Mouse (Mus musculus) CH12.LX (cell line): ENCODE results near the gene Crybb1. TPM values are rescaled to one million over a fixed set of nuclear protein-coding genes. Genes with fewer than 3 reads are reported as not detected.

Source experiments
- DNase-seq: peaks from one replicate; pipeline ENCODE4 v3.0.0-alpha.2; 2013; ENCODE audit errors: extremely low read depth
- H3K27ac ChIP-seq: 2 replicates; pipeline ENCODE4 v1.5.1; 2012; ENCODE audit warnings: low read depth, mild to moderate bottlenecking, control low read depth, moderate library complexity; ENCODE audit not compliant: insufficient read depth
- H3K27me3 ChIP-seq: replicated peaks from 2 replicates; pipeline ENCODE3; 2012; ENCODE audit warnings: inconsistent platforms
- H3K36me3 ChIP-seq, 2 experiments: replicated peaks in 1 of 2; 2 replicates each; pipeline versions ENCODE3 to v1.6.1; 2012; ENCODE audit warnings: inconsistent platforms in 1 of 2, low read length in 1 of 2, mild to moderate bottlenecking in 1 of 2, mixed read lengths in 1 of 2, moderate library complexity in 1 of 2; ENCODE audit not compliant: control insufficient read depth in 1 of 2, insufficient read depth in 1 of 2
- H3K4me1 ChIP-seq, 2 experiments: 2 replicates each; pipeline ENCODE4 v1.6.1; 2012; ENCODE audit warnings: inconsistent platforms in 1 of 2, moderate library complexity in 1 of 2; ENCODE audit not compliant: insufficient read depth in 2 of 2, control insufficient read depth in 1 of 2
- H3K4me2 ChIP-seq: 2 replicates; pipeline ENCODE4 v1.6.1; 2012; ENCODE audit warnings: low read depth, mild to moderate bottlenecking, control low read depth; ENCODE audit not compliant: poor library complexity, insufficient read depth, severe bottlenecking
- H3K4me3 ChIP-seq, 3 experiments: fragments of 150-350 bp in 1 of 3; sonication (generic) in 1 of 3; replicated peaks in 1 of 3; 2 replicates each; pipeline versions ENCODE3 to v1.5.1; 2011 to 2012; ENCODE audit warnings: low read depth in 2 of 3, low read length in 2 of 3, mild to moderate bottlenecking in 2 of 3, moderate library complexity in 2 of 3, control low read depth in 1 of 3, improper control_type of control experiment in 1 of 3, inconsistent platforms in 1 of 3, mixed read lengths in 1 of 3; ENCODE audit not compliant: poor library complexity in 1 of 3
- H3K79me2 ChIP-seq: replicated peaks from 2 replicates; pipeline ENCODE4 v1.6.1; 2012; ENCODE audit warnings: mild to moderate bottlenecking, moderate library complexity; ENCODE audit not compliant: control insufficient read depth, poor library complexity, insufficient read depth, severe bottlenecking; ENCODE audit errors: extremely low read depth
- H3K9ac ChIP-seq: 2 replicates; pipeline ENCODE4 v1.6.1; 2012; ENCODE audit warnings: low read depth, mild to moderate bottlenecking, control low read depth, moderate library complexity; ENCODE audit not compliant: insufficient read depth
- H3K9me3 ChIP-seq: replicated peaks from 2 replicates; pipeline ENCODE3; 2012; ENCODE audit warnings: low read length, inconsistent platforms, mixed read lengths
- BHLHE40 ChIP-seq: IDR thresholded peaks from 2 replicates; pipeline ENCODE4 v1.6.1; 2011; ENCODE audit warnings: mild to moderate bottlenecking, low read depth, low read length, improper control_type of control experiment
- CHD2 ChIP-seq: IDR thresholded peaks from 2 replicates; pipeline ENCODE4 v1.6.1; 2011; ENCODE audit warnings: low read length, improper control_type of control experiment
- CTCF ChIP-seq, 2 experiments: IDR thresholded peaks in 1 of 2; conservative IDR thresholded peaks in 1 of 2; 2 replicates each; pipeline ENCODE4 v1.5.1; 2011 to 2012; ENCODE audit warnings: low read depth in 2 of 2, low read length in 2 of 2, improper control_type of control experiment in 1 of 2, inconsistent platforms in 1 of 2, mild to moderate bottlenecking in 1 of 2, moderate library complexity in 1 of 2
- E2F4 ChIP-seq: IDR thresholded peaks from 2 replicates; pipeline ENCODE4 v1.6.1; 2011; ENCODE audit warnings: low read depth, low read length, improper control_type of control experiment; ENCODE audit not compliant: insufficient replicate concordance
- EP300 ChIP-seq: IDR thresholded peaks from 2 replicates; pipeline ENCODE4 v1.6.1; 2011; ENCODE audit warnings: low read length, improper control_type of control experiment
- ETS1 ChIP-seq: conservative IDR thresholded peaks from 2 replicates; pipeline ENCODE4 v1.6.1; 2012; ENCODE audit warnings: low read depth, mild to moderate bottlenecking, inconsistent platforms, low read length, improper control_type of control experiment, moderate library complexity
- GABPA ChIP-seq: IDR thresholded peaks from 2 replicates; pipeline ENCODE4 v1.6.1; 2012; ENCODE audit warnings: low read depth, low read length, improper control_type of control experiment, inconsistent platforms; ENCODE audit not compliant: insufficient replicate concordance
- HCFC1 ChIP-seq: IDR thresholded peaks from 2 replicates; pipeline ENCODE4 v1.6.1; 2012; ENCODE audit warnings: low read depth, mild to moderate bottlenecking, inconsistent platforms, low read length, improper control_type of control experiment
- IRF4 ChIP-seq: IDR thresholded peaks from 2 replicates; pipeline ENCODE4 v1.6.1; 2014; ENCODE audit warnings: low read depth, mild to moderate bottlenecking, inconsistent platforms, low read length, improper control_type of control experiment
- JUND ChIP-seq: conservative IDR thresholded peaks from 2 replicates; pipeline ENCODE4 v1.6.1; 2011; ENCODE audit warnings: low read depth, low read length, improper control_type of control experiment
- KAT2A ChIP-seq: IDR thresholded peaks from 2 replicates; pipeline ENCODE4 v1.6.1; 2012; ENCODE audit warnings: low read length, improper control_type of control experiment, inconsistent platforms; ENCODE audit not compliant: insufficient replicate concordance
- MAFK ChIP-seq: IDR thresholded peaks from 2 replicates; pipeline ENCODE4 v1.6.1; 2011; ENCODE audit warnings: low read length, improper control_type of control experiment; ENCODE audit not compliant: insufficient replicate concordance
- MAX ChIP-seq: IDR thresholded peaks from 2 replicates; pipeline ENCODE4 v1.6.1; 2011; ENCODE audit warnings: low read length, improper control_type of control experiment
- MAZ ChIP-seq: IDR thresholded peaks from 2 replicates; pipeline ENCODE4 v1.6.1; 2012; ENCODE audit warnings: low read depth, mild to moderate bottlenecking, inconsistent platforms, low read length, improper control_type of control experiment, moderate library complexity
- MXI1 ChIP-seq: IDR thresholded peaks from 2 replicates; pipeline ENCODE4 v1.6.1; 2011; ENCODE audit warnings: mild to moderate bottlenecking, low read depth, low read length, improper control_type of control experiment
- MYC ChIP-seq: IDR thresholded peaks from 2 replicates; pipeline ENCODE4 v1.6.1; 2011; ENCODE audit warnings: low read depth, mild to moderate bottlenecking, improper control_type of control experiment, low read length
- NELFE ChIP-seq: IDR thresholded peaks from 2 replicates; pipeline ENCODE4 v1.6.1; 2011; ENCODE audit warnings: low read depth, low read length, improper control_type of control experiment
- NRF1 ChIP-seq: IDR thresholded peaks from 2 replicates; pipeline ENCODE4 v1.6.1; 2014; ENCODE audit warnings: low read depth, mild to moderate bottlenecking, inconsistent platforms, low read length, improper control_type of control experiment, moderate library complexity
- POLR2A ChIP-seq: IDR thresholded peaks from 2 replicates; pipeline ENCODE4 v1.6.1; 2011; ENCODE audit warnings: low read depth, mild to moderate bottlenecking, improper control_type of control experiment, low read length
- POLR2AphosphoS2 ChIP-seq: IDR thresholded peaks from 2 replicates; pipeline ENCODE4 v1.6.1; 2011; ENCODE audit warnings: low read depth, low read length, improper control_type of control experiment
- RAD21 ChIP-seq: IDR thresholded peaks from 2 replicates; pipeline ENCODE4 v1.6.1; 2011; ENCODE audit warnings: low read depth, mild to moderate bottlenecking, low read length, improper control_type of control experiment, moderate library complexity
- SIN3A ChIP-seq: IDR thresholded peaks from 2 replicates; pipeline ENCODE4 v1.6.1; 2012; ENCODE audit warnings: low read length, improper control_type of control experiment, inconsistent platforms
- SMC3 ChIP-seq: IDR thresholded peaks from 2 replicates; pipeline ENCODE4 v1.6.1; 2011; ENCODE audit warnings: low read depth, low read length, improper control_type of control experiment
- TBP ChIP-seq: conservative IDR thresholded peaks from 2 replicates; pipeline ENCODE4 v1.6.1; 2011; ENCODE audit warnings: low read depth, low read length, improper control_type of control experiment
- TCF12 ChIP-seq: IDR thresholded peaks from 2 replicates; pipeline ENCODE4 v1.6.1; 2014; ENCODE audit warnings: low read depth, mild to moderate bottlenecking, inconsistent platforms, low read length, improper control_type of control experiment
- USF1 ChIP-seq: IDR thresholded peaks from 2 replicates; pipeline ENCODE4 v1.6.1; 2014; ENCODE audit warnings: low read depth, mild to moderate bottlenecking, inconsistent platforms, low read length, improper control_type of control experiment
- ZC3H11A ChIP-seq: IDR thresholded peaks from 2 replicates; pipeline ENCODE4 v1.6.1; 2012; ENCODE audit warnings: low read depth, mild to moderate bottlenecking, inconsistent platforms, low read length, improper control_type of control experiment
- ZMIZ1 ChIP-seq: IDR thresholded peaks from 2 replicates; pipeline ENCODE4 v1.6.1; 2012; ENCODE audit warnings: low read depth, mild to moderate bottlenecking, inconsistent platforms, low read length, improper control_type of control experiment
- ZNF384 ChIP-seq: IDR thresholded peaks from 2 replicates; pipeline ENCODE4 v1.6.1; 2012; ENCODE audit warnings: low read depth, low read length, improper control_type of control experiment, inconsistent platforms
- dilution Hi-C: fragments of 300-500 bp; cut with MboI; formaldehyde crosslinking; loops from 2 replicates; pipeline ENCODE4 v1.14.3; 2020; ENCODE audit warnings: low sequenced_read_pairs; ENCODE audit not compliant: extremely low pct_unique_long_range_greater_than_20kb, extremely low pct_ligation_motif_present
- in situ Hi-C: fragments of 300-500 bp; cut with MboI; formaldehyde crosslinking; loops from 3 replicates; pipeline ENCODE4 v1.14.3; 2019; ENCODE audit warnings: low sequenced_read_pairs, low pct_ligation_motif_present, low pct_unique_long_range_greater_than_20kb, mixed read lengths
- polyA plus RNA-seq: library from polyadenylated mRNA; unstranded; fragments of >175 nt; gene quantifications from 2 replicates; pipeline ENCODE4 v1.2.1, GENCODE M21; 2012; ENCODE audit warnings: low read depth; ENCODE audit not compliant: insufficient read length
- total RNA-seq, 2 experiments: library from RNA; depleted of rRNA; stranded (reverse); fragments of 300-350 nt in 1 of 2; fragments of >200 nt in 1 of 2; gene quantifications; 2 replicates each; pipeline ENCODE4 v1.2.3; 2012 to 2014

Crybb1 gene
- total and polyA plus RNA-seq, 3 experiments = not detected

- H3K36me3 ChIP-seq = no peaks in the 10 kb centered on the region
- H3K9me3 ChIP-seq = peaks cover 10% of the 10 kb centered on the region
- H3K79me2 ChIP-seq = no peaks in the 10 kb centered on the region
- no peak overlapping the region for H3K4me2 ChIP-seq
- H3K27me3 ChIP-seq = peaks cover 44% of the 10 kb centered on the region
- dilution Hi-C loops = no loop called here
- H3K27ac ChIP-seq = no peak overlapping the region
- in situ Hi-C loops = loop anchor here (10.0 kb wide), 1 partner anchor 210 kb away; no protein-coding TSS in a partner anchor
- H3K4me3 ChIP-seq = no peak overlapping the region
- H3K9ac ChIP-seq = no peak overlapping the region
- no peak for TF ChIP-seq NRF1
- TF ChIP-seq BHLHE40 = no peak
- no peak for TF ChIP-seq ZMIZ1
- TF ChIP-seq KAT2A = no peak
- TF ChIP-seq CHD2 = no peak
- no peak for TF ChIP-seq EP300
- TF ChIP-seq JUND = no peak
- no peak for TF ChIP-seq POLR2A
- TF ChIP-seq SIN3A = no peak
- TF ChIP-seq CTCF (conservative IDR thresholded peaks at IDR 0.05 in 1 of 2, IDR thresholded peaks at IDR 0.05 in 1 of 2; ENCODE audit: low read depth in 2 of 2, low read length in 2 of 2) = peak; percentile 49 to 62
- TF ChIP-seq RAD21 = peak; percentile 20
- TF ChIP-seq ZC3H11A = no peak
- no peak for TF ChIP-seq ETS1
- no peak for TF ChIP-seq TBP
- peak; percentile 31 for TF ChIP-seq SMC3
- TF ChIP-seq TCF12 = no peak
- no peaks in the 10 kb centered on the region for H3K4me1 ChIP-seq
- DNase-seq = peak; percentile 43
Observed at GRCm38 (mm10) chr5:112214419-112214818, 41.2 kb upstream of the Crybb1 start.

GRCm38 (mm10) chr5:112215291-112215751, 40.3 kb upstream of the Crybb1 start:
- Histone ChIP-seq H3K27ac (no peak overlapping the region), H3K9ac (no peak overlapping the region)
- TF ChIP-seq MXI1 = no peak
- no peak for TF ChIP-seq GABPA
- no peak for TF ChIP-seq MAFK
- TF ChIP-seq USF1 = no peak
- TF ChIP-seq BHLHE40 = no peak
- no peak for TF ChIP-seq IRF4
- TF ChIP-seq HCFC1 = no peak
- no peak for TF ChIP-seq MAX
- TF ChIP-seq POLR2AphosphoS2 = no peak
- TF ChIP-seq MYC = no peak
- TF ChIP-seq POLR2A = no peak
- no peak for TF ChIP-seq KAT2A
- TF ChIP-seq NELFE = no peak
- no peak for TF ChIP-seq ZNF384
- TF ChIP-seq NRF1 = no peak
- TF ChIP-seq MAZ = no peak
- no peak for TF ChIP-seq E2F4
- TF ChIP-seq, all 38 proteins: peak for 0
- Histone ChIP-seq H3K27me3 (peaks cover 47% of the 10 kb centered on the region), H3K4me1 (no peaks in the 10 kb centered on the region), H3K4me3 (no peak overlapping the region), H3K36me3 (no peaks in the 10 kb centered on the region), H3K9me3 (peaks cover 10% of the 10 kb centered on the region), H3K4me2 (no peak overlapping the region), H3K79me2 (no peaks in the 10 kb centered on the region)
- in situ Hi-C loops = loop anchor here (10.0 kb wide), 1 partner anchor 209 kb away; no protein-coding TSS in a partner anchor
- DNase-seq = no peak
- dilution Hi-C loops = no loop called here
